Mouse (Mus musculus) heart, adult 2 months (tissue): ENCODE results near the gene Sorbs2. TPM values are rescaled to one million over a fixed set of nuclear protein-coding genes. Genes with fewer than 3 reads are reported as not detected.

Experiments
- DNase-seq, 2 experiments: peaks; one replicate each; pipeline ENCODE4 v3.0.0; 2021
- H3K27ac ChIP-seq: fragments of 200-600 bp; 2 replicates; pipeline ENCODE4 v1.8.1; 2022
- H3K27me3 ChIP-seq: fragments of 200-500 bp; 2 replicates; pipeline ENCODE4 v1.6.1; 2012; ENCODE audit warnings: mild to moderate bottlenecking, low read length, inconsistent platforms, mixed read lengths; ENCODE audit not compliant: control insufficient read depth, insufficient read depth
- H3K36me3 ChIP-seq: fragments of 200-500 bp; 2 replicates; pipeline ENCODE4 v1.6.1; 2012; ENCODE audit warnings: low read length, inconsistent platforms; ENCODE audit not compliant: control insufficient read depth, insufficient read depth
- H3K4me1 ChIP-seq: fragments of 200-500 bp; 2 replicates; pipeline ENCODE4 v1.6.1; 2011; ENCODE audit warnings: low read length; ENCODE audit not compliant: control insufficient read depth, insufficient read depth
- H3K4me3 ChIP-seq: fragments of 200-600 bp; 2 replicates; pipeline ENCODE4 v1.8.1; 2022
- H3K79me2 ChIP-seq: fragments of 200-500 bp; replicated peaks from 2 replicates; pipeline ENCODE4 v1.6.1; 2012; ENCODE audit warnings: mild to moderate bottlenecking, inconsistent platforms, low read length, moderate library complexity, mixed read lengths; ENCODE audit not compliant: control insufficient read depth, insufficient read depth
- H3K9ac ChIP-seq: fragments of 200-500 bp; 2 replicates; pipeline ENCODE4 v1.6.1; 2012; ENCODE audit warnings: low read depth, mild to moderate bottlenecking, control low read depth, inconsistent platforms, low read length, mixed read lengths
- CTCF ChIP-seq: fragments of 200-600 bp; IDR thresholded peaks from 2 replicates; pipeline ENCODE4 v1.8.1; 2022; ENCODE audit warnings: antibody characterized with exemption, mild to moderate bottlenecking, moderate library complexity
- EP300 ChIP-seq: fragments of 200-500 bp; IDR thresholded peaks from 2 replicates; pipeline ENCODE4 v1.6.1; 2011; ENCODE audit warnings: low read depth, low read length, control low read depth; ENCODE audit not compliant: insufficient read depth
- POLR2A ChIP-seq: fragments of 200-500 bp; IDR thresholded peaks from 2 replicates; pipeline ENCODE4 v1.6.1; 2011; ENCODE audit warnings: mild to moderate bottlenecking, low read depth, low read length, control low read depth; ENCODE audit not compliant: insufficient read depth
- WGBS: fragments of 180-500 bp; shearing (Covaris S2); methylation state at CpG from one replicate; pipeline ENCODE4 v1.1.7; 2018; 5-methylcytosine and 5-hydroxymethylcytosine counted together
- intact Hi-C: fragments of 180-260 bp; cut with DNase I; formaldehyde crosslinking; loops from one replicate; pipeline ENCODE4 v1.15.1; 2025
- polyA plus RNA-seq: library from polyadenylated mRNA; depleted of rRNA; stranded (reverse); fragments of >200 nt; gene quantifications from 2 replicates; pipeline ENCODE4 v1.2.3, GENCODE M21; 2012
- total RNA-seq, 2 experiments: library from RNA; stranded (reverse); gene quantifications; 2 replicates each; pipeline ENCODE4 v1.2.3; 2021

Sorbs2 gene
- total and polyA plus RNA-seq, 3 experiments: 233 to 581 (median 506) TPM

DNA sequence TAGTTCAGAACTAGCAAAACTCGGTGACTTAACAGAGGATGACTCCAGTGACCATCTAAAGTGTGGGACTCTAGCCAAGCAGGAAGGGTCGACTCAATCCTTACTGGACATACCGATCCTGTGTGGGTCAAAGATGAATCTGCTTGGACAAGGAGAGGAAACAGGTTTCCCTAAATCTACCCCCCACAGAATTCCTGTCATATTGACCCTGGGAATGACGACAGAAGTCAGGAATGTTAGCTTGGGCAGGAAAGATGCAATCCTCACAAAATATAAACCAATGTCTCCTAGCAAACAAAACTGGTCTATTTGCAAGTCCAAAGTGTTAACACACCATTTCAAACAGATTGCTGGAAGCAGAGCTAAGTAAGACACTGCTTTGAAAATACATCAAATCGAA is 118.8 kb downstream of the Sorbs2 start:
- TF ChIP-seq CTCF (no peak), POLR2A (no peak), EP300 (no peak)
- Histone ChIP-seq H3K36me3 (no peaks in the 10 kb centered on the region), H3K27ac (no peak overlapping the region), H3K79me2 (no peaks in the 10 kb centered on the region), H3K4me3 (no peak overlapping the region), H3K4me1 (no peaks in the 10 kb centered on the region), H3K9ac (no peak overlapping the region), H3K27me3 (no peaks in the 10 kb centered on the region)
- WGBS: 32% methylated on average over 5 of the region's 5 CpGs
- no peak for DNase-seq
- intact Hi-C loops: loop anchor here (2.0 kb wide), 1 partner anchor 18 kb away; no protein-coding TSS in a partner anchor

DNA sequence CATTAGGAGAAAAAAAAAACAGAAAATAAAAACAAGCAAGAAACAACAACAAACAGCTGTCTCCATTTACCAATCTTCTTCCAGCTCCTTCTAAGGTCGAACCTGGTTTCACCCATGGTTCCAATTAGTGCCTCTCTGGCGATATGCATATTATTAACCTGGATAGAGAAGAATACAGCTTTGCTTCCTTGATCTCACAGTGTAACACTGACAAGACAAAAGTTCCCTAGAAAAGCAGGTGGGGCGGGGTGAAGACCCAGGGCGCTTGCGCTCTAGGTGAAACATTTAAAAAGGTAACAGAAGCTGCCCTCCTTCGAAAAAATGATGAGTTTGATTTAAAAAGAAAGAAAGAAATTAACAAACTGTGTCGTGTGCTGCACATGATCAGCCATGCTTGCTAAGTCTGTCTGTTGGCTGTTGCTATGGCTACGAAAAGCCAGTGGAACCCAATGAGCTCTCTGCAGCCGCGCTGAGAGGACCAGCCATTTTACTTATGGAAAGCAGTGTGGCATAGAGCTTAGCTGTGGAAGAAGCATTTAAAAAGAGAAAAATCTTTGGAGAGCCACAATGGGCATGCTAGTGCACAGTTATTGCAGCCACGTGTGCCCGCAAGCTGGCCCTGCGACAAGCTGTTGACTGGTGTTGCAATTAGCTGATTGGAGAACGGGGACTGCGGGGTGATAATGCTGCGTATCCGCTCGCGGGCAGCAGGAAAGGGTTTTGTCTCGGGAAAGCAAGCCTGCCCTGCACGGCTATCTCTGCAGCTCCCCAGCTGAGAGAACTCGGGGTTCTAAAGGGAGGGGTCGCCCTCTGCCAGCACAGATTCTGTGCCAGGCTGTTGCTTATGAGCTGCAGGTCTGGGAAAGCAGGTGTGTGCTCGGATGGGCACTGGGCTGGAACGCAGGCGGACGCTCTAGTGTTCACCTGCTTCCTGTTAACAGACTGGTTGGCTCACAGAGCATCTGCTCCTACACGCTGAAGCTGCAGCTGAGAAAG is 120.0 kb downstream of the Sorbs2 start:
- Histone ChIP-seq H3K9ac (peak overlapping the region; percentile 47), H3K27ac (peak overlapping the region; percentile 57), H3K27me3 (no peaks in the 10 kb centered on the region), H3K4me1 (no peaks in the 10 kb centered on the region), H3K79me2 (no peaks in the 10 kb centered on the region), H3K4me3 (peak overlapping the region; percentile 61), H3K36me3 (no peaks in the 10 kb centered on the region)
- intact Hi-C loops: loop anchor here (2.0 kb wide), 2 partner anchors 19 to 31 kb away; no protein-coding TSS in a partner anchor
- 4% methylated on average over 28 of the region's 28 CpGs for WGBS
- TF ChIP-seq POLR2A (0 out of 2 replicates have a peak, but pooled peaks have one; percentile 28), EP300 (0 out of 2 replicates have a peak, but pooled peaks have one; percentile 9), CTCF (no peak)
- DNase-seq: peak; percentile 50 to 58

DNA sequence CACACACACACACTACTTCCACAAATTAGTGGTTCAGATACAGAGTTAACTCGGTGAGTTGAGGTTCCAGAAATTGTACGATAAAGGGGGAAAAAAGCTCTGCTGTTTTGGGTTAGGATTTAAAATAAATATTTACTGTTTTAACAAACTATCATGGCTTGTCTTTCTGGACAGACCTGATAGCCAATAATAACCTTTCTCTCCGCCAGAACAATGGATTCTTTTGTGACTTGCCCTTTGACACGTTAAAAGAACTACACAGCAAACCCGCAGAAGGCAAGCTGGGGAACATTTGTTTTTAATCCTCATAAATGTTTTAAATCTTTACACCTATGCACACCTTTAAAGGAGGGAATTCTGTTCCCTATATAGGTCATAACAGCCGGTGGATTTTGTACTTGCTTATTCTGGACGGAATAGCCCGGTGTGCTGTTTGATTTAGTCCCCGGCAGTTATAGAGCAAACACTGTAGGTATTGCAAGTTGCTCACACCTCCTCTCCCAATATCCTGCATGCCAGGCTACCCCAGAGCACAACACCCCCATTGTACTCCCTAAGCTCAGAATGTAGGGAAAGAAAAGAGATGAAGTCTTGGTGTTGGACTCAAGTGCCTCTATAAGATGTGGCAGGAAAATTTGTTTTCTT is 121.0 kb downstream of the Sorbs2 start:
- Histone ChIP-seq H3K27me3 (no peaks in the 10 kb centered on the region), H3K36me3 (no peaks in the 10 kb centered on the region; the same call in 1 of the 2 replicates), H3K4me3 (peak overlapping the region; percentile 42), H3K9ac (peak overlapping the region; percentile 1; the same call in 1 of the 2 replicates), H3K27ac (peak overlapping the region; percentile 61), H3K79me2 (no peaks in the 10 kb centered on the region), H3K4me1 (no peaks in the 10 kb centered on the region)
- intact Hi-C loops: loop anchor here (2.0 kb wide), 1 partner anchor 30 kb away; no protein-coding TSS in a partner anchor
- TF ChIP-seq CTCF: no peak
- WGBS: 27% methylated on average over 9 of the region's 9 CpGs
- no peak for DNase-seq

DNA sequence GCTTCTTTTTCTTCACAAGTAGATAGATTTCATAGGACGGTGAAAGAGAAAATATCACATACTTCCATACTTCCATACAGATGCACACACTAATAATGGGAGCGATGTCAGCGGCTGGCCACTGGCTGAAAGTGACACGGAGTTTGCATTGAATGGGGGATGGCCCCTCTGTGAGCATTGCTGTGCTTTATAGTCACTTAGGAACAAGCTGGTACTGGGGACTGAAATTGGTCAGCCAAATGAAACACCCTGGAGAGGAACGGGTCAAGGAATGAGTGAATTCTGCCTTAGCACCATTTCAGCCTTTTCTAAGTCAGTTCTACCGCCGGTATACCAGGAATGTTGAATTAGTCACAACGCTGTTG is 121.5 kb downstream of the Sorbs2 start:
- peak overlapping the region; percentile 61 for H3K27ac ChIP-seq
- no peaks in the 10 kb centered on the region for H3K4me1 ChIP-seq
- no peaks in the 10 kb centered on the region; the same call in 1 of the 2 replicates for H3K36me3 ChIP-seq
- peak overlapping the region; percentile 42 for H3K4me3 ChIP-seq
- intact Hi-C loops: loop anchor here (2.0 kb wide), 1 partner anchor 30 kb away; no protein-coding TSS in a partner anchor
- no peak for DNase-seq
- WGBS: 50% methylated on average over 8 of the region's 8 CpGs
- no peak for TF ChIP-seq POLR2A
- no peak for TF ChIP-seq CTCF
- no peak for TF ChIP-seq EP300
- H3K27me3 ChIP-seq: no peaks in the 10 kb centered on the region
- H3K9ac ChIP-seq: peak overlapping the region; percentile 58
- no peaks in the 10 kb centered on the region for H3K79me2 ChIP-seq

DNA sequence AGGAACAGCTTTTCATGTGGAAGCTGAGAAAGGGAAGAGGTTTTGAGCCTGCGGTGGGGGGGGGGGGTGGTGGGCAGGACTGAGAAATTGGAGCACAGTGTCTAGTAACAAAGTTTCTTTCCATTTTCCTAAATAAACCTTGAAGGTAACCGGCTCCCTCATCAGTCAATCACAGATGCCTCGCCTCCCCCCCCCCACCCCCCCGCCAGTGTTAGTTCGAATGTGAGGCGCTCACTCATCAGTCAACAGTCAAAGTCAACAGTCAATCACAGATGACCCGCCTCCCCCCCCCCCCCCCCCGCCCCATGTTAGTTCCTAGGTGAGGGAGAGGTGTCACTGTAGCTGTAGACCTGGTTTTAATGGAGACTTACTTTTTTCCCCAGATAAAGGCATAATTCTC is 123.4 kb downstream of the Sorbs2 start:
- Histone ChIP-seq H3K9ac (no peak overlapping the region), H3K4me3 (no peak overlapping the region), H3K4me1 (peaks cover 1% of the 10 kb centered on the region; the same call in 1 of the 2 replicates), H3K79me2 (no peaks in the 10 kb centered on the region), H3K27ac (no peak overlapping the region), H3K36me3 (peaks cover under 1% of the 10 kb centered on the region), H3K27me3 (no peaks in the 10 kb centered on the region)
- intact Hi-C loops: no loop called here
- no peak for DNase-seq
- TF ChIP-seq EP300 (no peak), POLR2A (no peak), CTCF (no peak)
- WGBS: 63% methylated on average over 7 of the region's 8 CpGs

DNA sequence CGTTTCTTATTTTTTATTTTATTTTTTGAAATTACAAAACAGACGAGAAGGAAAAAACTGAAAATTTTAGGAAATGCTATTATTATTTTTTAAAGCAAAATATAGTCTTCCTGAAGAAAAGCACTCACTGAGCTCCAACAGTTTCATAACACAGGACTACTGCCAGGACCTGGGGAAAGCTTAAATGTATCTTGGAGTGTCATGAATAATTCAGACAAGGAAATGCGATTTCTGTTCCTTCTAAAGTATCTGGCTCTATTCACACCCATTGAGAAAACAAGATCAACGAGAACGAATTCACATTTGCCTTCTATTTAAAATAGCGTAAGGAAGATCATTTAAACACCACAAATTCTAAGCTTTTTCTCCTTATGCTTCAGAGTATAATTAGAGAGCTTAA is 127.6 kb downstream of the Sorbs2 start:
- WGBS: 71% methylated on average over 6 of the region's 6 CpGs
- DNase-seq: no peak
- peaks cover 2% of the 10 kb centered on the region for H3K36me3 ChIP-seq
- intact Hi-C loops: no loop called here
- no peak overlapping the region for H3K9ac ChIP-seq
- peak overlapping the region; percentile 24; the same call in 1 of the 2 replicates for H3K4me3 ChIP-seq
- TF ChIP-seq POLR2A (no peak), EP300 (no peak), CTCF (no peak)
- peak overlapping the region; percentile 39 for H3K27ac ChIP-seq
- no peaks in the 10 kb centered on the region for H3K79me2 ChIP-seq
- peaks cover 1% of the 10 kb centered on the region; the same call in 1 of the 2 replicates for H3K4me1 ChIP-seq
- H3K27me3 ChIP-seq: no peaks in the 10 kb centered on the region
